Mouse (Mus musculus): ENCODE data around the gene Six2. TPM values are rescaled to one million over a fixed set of nuclear protein-coding genes. Genes with fewer than 3 reads are reported as not detected.

The Six2 gene
- polyA plus RNA-seq, 1 experiment from 2014 or later = 15.3 TPM

Other genes with a start within 250 kb of the Six2 start
- gene Six3, start 74.7 kb downstream of the Six2 start, polyA plus RNA-seq (2016; fragmentation: Nextera tagmentation; extraction: Ambion mirVana) = 0.45 and 0.68 TPM in 2 replicates